Mouse (Mus musculus) stomach, postnatal 0 days (tissue): ENCODE measurements around the gene H2afz. TPM values are rescaled to one million over a fixed set of nuclear protein-coding genes. Genes with fewer than 3 reads are reported as not detected.

Experiments
- ATAC-seq: fragments of 200-750 bp; cut with Nextera tagmentation; 2 replicates; pipeline ENCODE4 v1.8.0; 2017; ENCODE audit not compliant: low FRiP score, low TSS enrichment
- DNase-seq: peaks from one replicate; pipeline ENCODE4 v3.0.0-alpha.2; 2016; ENCODE audit warnings: low spot score
- H3K27ac ChIP-seq: fragments of 300-500 bp; sonication (generic); replicated peaks from 2 replicates; pipeline ENCODE4 v1.5.1; 2014; ENCODE audit warnings: mild to moderate bottlenecking, control low read depth
- H3K27me3 ChIP-seq: fragments of 300-500 bp; sonication (generic); 2 replicates; pipeline ENCODE4 v1.6.1; 2014; ENCODE audit warnings: low read length; ENCODE audit not compliant: control insufficient read depth, insufficient read depth
- H3K36me3 ChIP-seq: fragments of 300-500 bp; sonication (generic); 2 replicates; pipeline ENCODE4 v1.6.1; 2014; ENCODE audit warnings: low read length, mixed read lengths; ENCODE audit not compliant: control insufficient read depth, insufficient read depth
- H3K4me1 ChIP-seq: fragments of 300-500 bp; sonication (generic); replicated peaks from 2 replicates; pipeline ENCODE4 v1.6.1; 2014; ENCODE audit warnings: antibody characterized with exemption; ENCODE audit not compliant: control insufficient read depth, insufficient read depth
- H3K4me2 ChIP-seq: fragments of 300-500 bp; sonication (generic); replicated peaks from 2 replicates; pipeline ENCODE4 v1.6.1; 2014; ENCODE audit warnings: low read depth, mild to moderate bottlenecking, control low read depth, moderate library complexity
- H3K4me3 ChIP-seq: fragments of 300-500 bp; sonication (generic); 2 replicates; pipeline ENCODE4 v1.5.1; 2014; ENCODE audit warnings: low read depth, low read length, control low read depth
- H3K9ac ChIP-seq: fragments of 300-500 bp; sonication (generic); 2 replicates; pipeline ENCODE4 v1.6.1; 2014; ENCODE audit warnings: mild to moderate bottlenecking, low read length, control low read depth, mixed read lengths
- H3K9me3 ChIP-seq: fragments of 300-500 bp; sonication (generic); 2 replicates; pipeline ENCODE4 v1.6.1; 2016; ENCODE audit warnings: low read length; ENCODE audit not compliant: control insufficient read depth
- CTCF ChIP-seq: IDR thresholded peaks from 2 replicates; pipeline ENCODE4 v1.5.1; 2016; ENCODE audit warnings: antibody characterized with exemption, low read depth, mild to moderate bottlenecking, moderate library complexity
- EP300 ChIP-seq: optimal IDR thresholded peaks from 2 replicates; pipeline ENCODE3; 2016; ENCODE audit warnings: antibody characterized with exemption
- WGBS: fragments of 180-500 bp; shearing (Covaris S2); extraction: QIAGEN DNeasy Blood & Tissue Kit; methylation state at CpG from one replicate; pipeline ENCODE4 v1.1.7; 2014; 5-methylcytosine and 5-hydroxymethylcytosine counted together
- polyA plus RNA-seq: library from polyadenylated mRNA; unstranded; fragments of >200 nt; fragmentation: Nextera tagmentation; extraction: Ambion mirVana; gene quantifications from 2 replicates; pipeline ENCODE4 v1.2.1, GENCODE M21; 2015

Gene H2afz
- polyA plus RNA-seq, 1 experiment from 2014 or later, result 844 TPM

DNA sequence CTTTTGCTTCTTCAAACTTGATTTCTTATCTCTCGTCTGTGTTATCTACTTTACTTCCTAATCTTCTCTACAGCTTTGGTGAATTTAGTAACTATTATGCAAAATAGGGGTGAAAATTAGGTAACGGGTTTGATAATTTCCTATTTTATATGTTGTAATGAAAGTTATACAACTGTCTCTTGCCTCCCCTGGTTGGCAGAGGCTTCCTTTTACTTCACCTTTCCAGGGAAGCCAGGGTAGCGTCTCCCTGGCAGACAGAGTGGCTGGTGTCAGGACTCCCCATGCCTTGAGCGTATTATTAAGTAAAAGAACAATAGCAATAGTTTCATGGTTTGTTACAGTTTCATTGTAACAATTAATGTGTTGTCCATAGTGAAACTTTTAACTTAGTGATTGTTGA is 29.5 kb downstream of the H2afz start:
- H3K27ac ChIP-seq, result no peak overlapping the region
- DNase-seq, result no peak
- ATAC-seq, result no peak
- no peak overlapping the region for H3K4me3 ChIP-seq
- H3K9me3 ChIP-seq, result no peaks in the 10 kb centered on the region
- no peak overlapping the region for H3K9ac ChIP-seq
- H3K36me3 ChIP-seq, result peaks cover 4% of the 10 kb centered on the region; the same call in 1 of the 2 replicates
- no peak for TF ChIP-seq CTCF
- TF ChIP-seq EP300, result no peak
- H3K4me1 ChIP-seq, result no peaks in the 10 kb centered on the region
- no peaks in the 10 kb centered on the region for H3K27me3 ChIP-seq
- 83% methylated on average over 4 of the region's 4 CpGs for WGBS
- no peak overlapping the region for H3K4me2 ChIP-seq

GRCm38 (mm10) chr3:137895196-137895595 is 30.9 kb downstream of the H2afz start:
- H3K4me2 ChIP-seq, result no peak overlapping the region
- no peak for ATAC-seq
- DNase-seq, result peak; percentile 21
- no peaks in the 10 kb centered on the region for H3K4me1 ChIP-seq
- TF ChIP-seq EP300 (no peak), CTCF (peak; percentile 61)
- H3K27me3 ChIP-seq, result no peaks in the 10 kb centered on the region
- no peaks in the 10 kb centered on the region for H3K9me3 ChIP-seq
- WGBS, result 98% methylated on average over 3 of the region's 3 CpGs
- no peak overlapping the region for H3K27ac ChIP-seq
- no peak overlapping the region for H3K4me3 ChIP-seq
- no peak overlapping the region for H3K9ac ChIP-seq
- H3K36me3 ChIP-seq, result no peaks in the 10 kb centered on the region; the same call in 1 of the 2 replicates

GRCm38 (mm10) chr3:137896386-137896785 is 32.1 kb downstream of the H2afz start:
- no peaks in the 10 kb centered on the region; the same call in 1 of the 2 replicates for H3K36me3 ChIP-seq
- no peak overlapping the region for H3K9ac ChIP-seq
- ATAC-seq, result no peak
- no peaks in the 10 kb centered on the region for H3K9me3 ChIP-seq
- H3K27me3 ChIP-seq, result no peaks in the 10 kb centered on the region
- WGBS, result 88% methylated on average over 4 of the region's 4 CpGs
- no peak for DNase-seq
- H3K4me2 ChIP-seq, result no peak overlapping the region
- H3K4me1 ChIP-seq, result no peaks in the 10 kb centered on the region
- no peak overlapping the region for H3K4me3 ChIP-seq
- TF ChIP-seq EP300 (no peak), CTCF (no peak)
- H3K27ac ChIP-seq, result no peak overlapping the region

DNA sequence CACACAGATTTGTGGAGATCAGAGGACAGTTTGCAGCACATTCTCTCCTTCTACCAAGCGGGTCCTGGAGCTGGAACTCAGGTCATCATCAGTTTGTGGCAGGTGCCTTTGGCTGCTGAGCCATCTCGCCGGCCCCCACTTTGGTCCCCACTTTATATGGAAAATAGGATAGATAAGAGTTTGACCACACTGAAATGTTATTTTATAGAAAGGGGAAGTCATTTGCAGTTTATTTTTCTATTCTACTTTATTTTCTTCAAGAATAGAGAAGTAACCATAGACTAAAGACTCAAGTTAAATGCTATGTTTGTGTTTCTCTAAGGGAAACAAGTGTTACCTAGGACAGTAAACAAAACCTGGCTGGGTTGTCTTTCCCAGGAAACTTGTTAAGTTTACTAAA is 32.6 kb downstream of the H2afz start:
- TF ChIP-seq CTCF (no peak), EP300 (no peak)
- ATAC-seq, result no peak

GRCm38 (mm10) chr3:137897685-137898084 is 33.4 kb downstream of the H2afz start:
- TF ChIP-seq CTCF, result no peak
- TF ChIP-seq EP300, result no peak
- no peaks in the 10 kb centered on the region for H3K4me1 ChIP-seq
- H3K27ac ChIP-seq, result no peak overlapping the region
- no peak overlapping the region for H3K4me3 ChIP-seq
- no peaks in the 10 kb centered on the region for H3K9me3 ChIP-seq
- H3K36me3 ChIP-seq, result no peaks in the 10 kb centered on the region; the same call in 1 of the 2 replicates
- no peak overlapping the region for H3K9ac ChIP-seq
- H3K4me2 ChIP-seq, result no peak overlapping the region
- H3K27me3 ChIP-seq, result no peaks in the 10 kb centered on the region
- no peak for ATAC-seq
- DNase-seq, result no peak
- WGBS, result 79% methylated on average over 5 of the region's 5 CpGs

More for the DNA sequence above, 32.6 kb downstream of the H2afz start:
- H3K27ac ChIP-seq, result no peak overlapping the region
- no peak overlapping the region for H3K4me3 ChIP-seq
- 94% methylated on average over 3 of the region's 3 CpGs for WGBS
- no peaks in the 10 kb centered on the region for H3K9me3 ChIP-seq
- H3K27me3 ChIP-seq, result no peaks in the 10 kb centered on the region
- no peaks in the 10 kb centered on the region for H3K4me1 ChIP-seq
- no peak overlapping the region for H3K9ac ChIP-seq
- H3K4me2 ChIP-seq, result no peak overlapping the region
- no peak for DNase-seq
- H3K36me3 ChIP-seq, result no peaks in the 10 kb centered on the region; the same call in 1 of the 2 replicates

- Histone ChIP-seq H3K4me2 (no peak overlapping the region), H3K4me1 (no peaks in the 10 kb centered on the region), H3K27me3 (no peaks in the 10 kb centered on the region), H3K9ac (no peak overlapping the region), H3K36me3 (peaks cover 6% of the 10 kb centered on the region; the same call in 1 of the 2 replicates), H3K9me3 (no peaks in the 10 kb centered on the region), H3K27ac (no peak overlapping the region), H3K4me3 (no peak overlapping the region)
- ATAC-seq, result no peak
- no peak for TF ChIP-seq CTCF
- TF ChIP-seq EP300, result no peak
- WGBS, result 66% methylated on average over 10 of the region's 10 CpGs
- DNase-seq, result no peak
These were observed 35.9 kb downstream of the H2afz start for GRCm38 (mm10) chr3:137900149-137900548.
